ENCODE assay signal across 10 mouse cellular contexts in the genomic region with DNA sequence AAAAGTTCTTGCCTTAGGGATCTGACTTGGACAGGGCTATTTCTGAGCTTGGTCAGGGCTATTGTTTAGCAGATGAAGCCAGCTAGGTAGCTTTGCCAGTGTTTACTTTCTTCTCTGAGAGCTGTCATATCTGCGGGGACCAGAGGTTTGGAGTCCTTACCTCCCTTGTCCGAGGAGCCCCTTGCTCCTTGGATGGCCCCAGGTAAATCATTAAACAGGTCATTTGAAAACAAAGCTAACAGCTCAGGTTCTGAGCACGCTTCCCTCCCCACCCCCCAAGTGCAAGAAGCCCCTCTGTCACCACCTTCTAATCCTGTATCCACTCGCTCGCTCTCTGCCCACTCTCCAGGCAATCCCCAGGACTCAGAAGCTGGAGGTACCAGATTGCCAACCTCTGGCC. TPM values are rescaled to one million over a fixed set of nuclear protein-coding genes. Genes with fewer than 3 reads are reported as not detected.
DNase-seq lines count a peak whose midpoint lies in the region; ATAC-seq and TF ChIP-seq lines count a peak whose summit lies in the region.
"Had no signal": no experiment of that assay in that cellular context is flagged by ENCODE, and none has a peak within 500 bp of the region (broad histone marks: within the 10 kb centered on the region; RNA-seq: fewer than 3 reads in every experiment).

No protein-coding gene starts in this region.

- no peak for DNase-seq in heart, adult 8-10 months (ENCODE audit: low spot score)
- no peak for DNase-seq in hindbrain, embryonic 11.5 days (ENCODE audit: low spot score)
- peak; percentile 30 for DNase-seq in kidney, postnatal 10 days
- DNase-seq in layer of hippocampus, postnatal 14 days (ENCODE audit: low spot score in 2 of 2): no peak
- no peak for DNase-seq in left cerebral cortex, adult 9 months (ENCODE audit: low spot score in 2 of 2)

- 66% methylated on average over 5 of the region's 5 CpGs for WGBS in heart, embryonic 13.5 days
- 49% methylated on average over 5 of the region's 5 CpGs for WGBS in hindbrain, embryonic 11.5 days
- WGBS in olfactory bulb, adult 2 months: 61% methylated on average over 5 of the region's 5 CpGs

- no peak overlapping the region for H3K27ac ChIP-seq in heart, embryonic 13.5 days (replicated peaks)
- no peak overlapping the region for H3K27ac ChIP-seq in hindbrain, embryonic 11.5 days (ENCODE audit: low read depth, low read length)
- no peak overlapping the region for H3K27ac ChIP-seq in olfactory bulb, adult 2 months (ENCODE audit: insufficient read depth, low read depth, low read length)
- H3K27ac ChIP-seq: liver, embryonic 14.5 days had no signal

- peak overlapping the region; percentile 56; the same call in 1 of the 2 replicates for H3K9ac ChIP-seq in heart, embryonic 13.5 days
- H3K9ac ChIP-seq in hindbrain, embryonic 11.5 days (ENCODE audit: low read depth, low read length): no peak overlapping the region
- H3K9ac ChIP-seq: liver, embryonic 14.5 days had no signal

- H3K36me3 ChIP-seq in heart, embryonic 13.5 days: peaks cover 6% of the 10 kb centered on the region
- no peaks in the 10 kb centered on the region for H3K36me3 ChIP-seq in hindbrain, embryonic 11.5 days (ENCODE audit: control insufficient read depth, insufficient read depth, low read length)

- TF ChIP-seq POLR2A in olfactory bulb, adult 2 months (IDR thresholded peaks at IDR 0.05; ENCODE audit: insufficient read depth, low read depth, low read length): no peak

- peaks cover 43% of the 10 kb centered on the region for H3K4me1 ChIP-seq in heart, embryonic 13.5 days
- no peaks in the 10 kb centered on the region for H3K4me1 ChIP-seq in hindbrain, embryonic 11.5 days (replicated peaks; ENCODE audit: control insufficient read depth, insufficient read depth, low read length)
- H3K4me1 ChIP-seq in olfactory bulb, adult 2 months (ENCODE audit: control insufficient read depth, insufficient read depth, low read length): peaks cover 15% of the 10 kb centered on the region

- no peaks in the 10 kb centered on the region for H3K9me3 ChIP-seq in heart, embryonic 13.5 days
- no peaks in the 10 kb centered on the region for H3K9me3 ChIP-seq in hindbrain, embryonic 11.5 days (ENCODE audit: control insufficient read depth, low read length)

- H3K4me2 ChIP-seq in heart, embryonic 13.5 days: peak overlapping the region; percentile 93
- H3K4me2 ChIP-seq in hindbrain, embryonic 11.5 days (replicated peaks; ENCODE audit: low read depth, low read length): peak overlapping the region; percentile 21

- ATAC-seq in heart, embryonic 13.5 days (ENCODE audit: extremely low read depth, insufficient number of reproducible peaks, low FRiP score, low TSS enrichment): no peak
- no peak for ATAC-seq in hindbrain, embryonic 11.5 days (ENCODE audit: low FRiP score)
- no peak for ATAC-seq in megakaryocyte-erythroid progenitor cell, adult 5-6 weeks (replicated peaks; ENCODE audit: low FRiP score, low TSS enrichment, poor library complexity, severe bottlenecking)
- ATAC-seq: activated CD4-positive, CD25-positive, alpha-beta regulatory T cell, adult 4 months had no signal

- TF ChIP-seq CTCF in olfactory bulb, adult 2 months (IDR thresholded peaks at IDR 0.05; ENCODE audit: insufficient read depth, low read depth, low read length): no peak

- no peak overlapping the region for H3K4me3 ChIP-seq in heart, embryonic 13.5 days
- no peak overlapping the region for H3K4me3 ChIP-seq in hindbrain, embryonic 11.5 days (ENCODE audit: low read depth, low read length)
- H3K4me3 ChIP-seq in olfactory bulb, adult 2 months (ENCODE audit: insufficient read depth, low read depth, low read length): peak overlapping the region; percentile 7; the same call in 1 of the 2 replicates

- no peaks in the 10 kb centered on the region for H3K27me3 ChIP-seq in heart, embryonic 13.5 days (replicated peaks)
- no peaks in the 10 kb centered on the region for H3K27me3 ChIP-seq in hindbrain, embryonic 11.5 days (ENCODE audit: control insufficient read depth, insufficient read depth, low read length)

RNA-seq across cellular contexts. Expression of gene Castor2, which starts 1.8 kb away (rescaled TPM):
- 5.3 and 6.4 TPM in 2 replicates for polyA plus RNA-seq in heart, embryonic 13.5 days (2015; fragmentation: Nextera tagmentation; extraction: Ambion mirVana)
- total RNA-seq in heart, adult 8-10 months (2022): 10 to 100 TPM; 21.6 to 32.9 (median 25.9) TPM
- polyA plus RNA-seq in hindbrain, embryonic 11.5 days (2014; fragmentation: Nextera tagmentation; extraction: Ambion mirVana): 12.3 and 13.2 TPM in 2 replicates
- polyA plus RNA-seq in olfactory bulb, adult 2 months (2012; ENCODE audit: insufficient read depth, insufficient read length, low replicate concordance, missing spikeins): not detected in 2 replicates
- total RNA-seq in layer of hippocampus, postnatal 14 days (2021): 10 to 100 TPM; 58.5 to 59.7 TPM
- total RNA-seq in megakaryocyte-erythroid progenitor cell, adult 5-6 weeks (2014; fragmentation: Nextera tagmentation): 0.31 and 7.3 TPM in 2 replicates
- total RNA-seq in megakaryocyte-erythroid progenitor cell, adult 5-6 weeks (2017): 0.53 and 1.0 TPM in 2 replicates
